Mouse (Mus musculus) embryonic facial prominence, embryonic 14.5 days (tissue): ENCODE measurements around the gene Fkbp15. TPM values are rescaled to one million over a fixed set of nuclear protein-coding genes. Genes with fewer than 3 reads are reported as not detected.

Source experiments
- ATAC-seq: fragments of 200-750 bp; cut with Nextera tagmentation; 2 replicates; pipeline ENCODE4 v1.8.0; 2017; ENCODE audit warnings: low read depth, moderate number of reproducible peaks, moderate TSS enrichment
- DNase-seq: peaks from one replicate; pipeline ENCODE4 v3.0.0-alpha.2; 2015; ENCODE audit warnings: low spot score
- H3K27ac ChIP-seq: fragments of 300-500 bp; sonication (generic); replicated peaks from 2 replicates; pipeline ENCODE4 v1.5.1; 2014; ENCODE audit warnings: low read depth, mild to moderate bottlenecking, low read length, moderate library complexity
- H3K27me3 ChIP-seq: fragments of 300-500 bp; sonication (generic); replicated peaks from 2 replicates; pipeline ENCODE4 v1.6.1; 2014; ENCODE audit warnings: low read length; ENCODE audit not compliant: control insufficient read depth, insufficient read depth
- H3K36me3 ChIP-seq: fragments of 300-500 bp; sonication (generic); 2 replicates; pipeline ENCODE4 v1.6.1; 2014; ENCODE audit warnings: low read length, mixed read lengths; ENCODE audit not compliant: control insufficient read depth, insufficient read depth
- H3K4me1 ChIP-seq: fragments of 300-500 bp; sonication (generic); 2 replicates; pipeline ENCODE4 v1.6.1; 2014; ENCODE audit warnings: antibody characterized with exemption, low read length; ENCODE audit not compliant: control insufficient read depth, insufficient read depth
- H3K4me2 ChIP-seq: fragments of 300-500 bp; sonication (generic); 2 replicates; pipeline ENCODE4 v1.6.1; 2014; ENCODE audit warnings: low read depth, mild to moderate bottlenecking, low read length, moderate library complexity, mixed read lengths
- H3K4me3 ChIP-seq: fragments of 300-500 bp; sonication (generic); 2 replicates; pipeline ENCODE4 v1.5.1; 2014; ENCODE audit warnings: low read depth, mild to moderate bottlenecking, low read length
- H3K9ac ChIP-seq: fragments of 300-500 bp; sonication (generic); 2 replicates; pipeline ENCODE4 v1.6.1; 2014; ENCODE audit warnings: low read depth, mild to moderate bottlenecking, low read length, moderate library complexity, mixed read lengths
- H3K9me3 ChIP-seq: fragments of 300-500 bp; sonication (generic); 2 replicates; pipeline ENCODE4 v1.6.1; 2016; ENCODE audit warnings: low read length; ENCODE audit not compliant: control insufficient read depth
- WGBS: fragments of 180-500 bp; shearing (Covaris S2); extraction: QIAGEN DNeasy Blood & Tissue Kit; methylation state at CpG from one replicate; pipeline ENCODE4 v1.1.7; 2014; 5-methylcytosine and 5-hydroxymethylcytosine counted together
- polyA plus RNA-seq: library from polyadenylated mRNA; unstranded; fragments of >200 nt; fragmentation: Nextera tagmentation; extraction: Ambion mirVana; gene quantifications from 2 replicates; pipeline ENCODE4 v1.2.1, GENCODE M21; 2014

Gene Fkbp15
- polyA plus RNA-seq, 1 experiment from 2014 or later, result 25.2 TPM

DNA sequence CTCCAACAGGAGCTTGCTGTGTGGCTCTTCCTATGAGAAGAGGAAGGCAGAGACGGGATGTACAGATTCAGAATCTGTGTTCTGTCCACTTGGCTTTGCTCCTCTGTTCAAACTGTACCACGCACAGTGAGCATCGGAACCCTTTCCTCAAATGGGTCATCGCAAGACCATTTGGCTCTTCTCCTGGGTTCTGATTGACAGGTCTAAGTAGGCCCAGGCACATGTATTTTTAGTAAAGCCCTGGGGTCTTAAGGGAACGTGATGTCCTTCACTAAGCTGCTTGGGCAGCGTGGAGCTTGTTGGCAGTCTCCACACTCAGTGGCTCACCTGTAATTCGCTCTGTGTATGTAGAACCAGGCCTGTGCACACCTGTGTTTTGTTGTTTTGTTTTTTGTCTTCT lies 71.1 kb downstream of the Fkbp15 start:
- Histone ChIP-seq H3K36me3 (0 out of 2 replicates have a peak, but pooled peaks cover 1% of the 10 kb centered on the region), H3K27me3 (no peaks in the 10 kb centered on the region), H3K4me2 (no peak overlapping the region), H3K4me3 (no peak overlapping the region), H3K27ac (no peak overlapping the region), H3K9me3 (no peaks in the 10 kb centered on the region), H3K9ac (no peak overlapping the region), H3K4me1 (0 out of 2 replicates have a peak, but pooled peaks cover 3% of the 10 kb centered on the region)
- 74% methylated on average over 7 of the region's 7 CpGs for WGBS
- DNase-seq, result no peak
- ATAC-seq, result no peak

DNA sequence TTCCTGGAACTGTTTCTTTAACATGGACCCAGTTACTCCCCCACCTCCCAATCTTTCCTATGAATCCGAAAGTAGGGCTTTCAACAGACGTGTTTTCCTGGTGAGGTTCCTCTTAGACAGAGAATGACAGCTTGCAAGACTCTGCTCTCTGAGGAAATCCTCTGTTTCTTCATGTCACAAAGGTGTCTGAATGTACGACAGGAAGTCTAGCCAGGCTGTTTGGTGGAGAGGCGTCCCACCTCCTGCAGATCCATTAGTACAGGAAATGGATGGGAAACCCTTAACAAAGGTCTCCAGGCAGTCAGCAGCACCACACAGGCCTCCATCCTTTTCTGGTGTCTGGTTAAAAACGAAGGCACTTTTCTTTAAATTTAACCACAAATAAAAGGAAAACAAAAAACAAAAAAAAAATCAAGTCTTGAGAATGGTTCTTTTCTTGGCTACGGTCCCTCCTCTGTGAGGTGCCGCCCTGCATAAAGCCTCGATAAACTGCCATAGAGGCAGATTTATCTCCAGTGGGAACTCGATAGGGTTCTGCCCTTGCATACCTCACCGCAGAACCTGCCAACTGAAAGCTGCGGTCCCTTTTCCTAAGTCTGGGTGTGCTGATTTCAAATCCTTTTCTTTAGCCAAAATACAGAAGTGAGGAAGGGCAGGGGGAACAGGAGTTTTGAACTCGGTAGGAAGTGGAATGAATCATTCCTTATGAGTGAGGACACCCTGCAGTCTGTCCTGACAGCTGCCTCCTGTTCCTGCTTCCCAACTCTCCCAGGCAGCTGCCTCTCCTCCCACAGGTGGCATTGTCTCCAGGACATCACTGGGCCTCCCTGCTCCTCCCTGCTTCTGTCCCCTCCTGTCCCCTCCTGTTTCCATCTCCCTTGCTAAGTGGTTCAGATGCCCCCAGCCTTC lies 73.1 kb downstream of the Fkbp15 start:
- H3K4me3 ChIP-seq, result peak overlapping the region; percentile 76
- ATAC-seq (no peak), DNase-seq (peak; percentile 23)
- H3K9me3 ChIP-seq, result no peaks in the 10 kb centered on the region
- H3K27me3 ChIP-seq, result no peaks in the 10 kb centered on the region
- peak overlapping the region; percentile 79 for H3K4me2 ChIP-seq
- H3K27ac ChIP-seq, result no peak overlapping the region
- H3K9ac ChIP-seq, result peak overlapping the region; percentile 69
- no peaks in the 10 kb centered on the region for H3K36me3 ChIP-seq
- 14% methylated on average over 12 of the region's 12 CpGs for WGBS
- 0 out of 2 replicates have a peak, but pooled peaks cover 3% of the 10 kb centered on the region for H3K4me1 ChIP-seq

DNA sequence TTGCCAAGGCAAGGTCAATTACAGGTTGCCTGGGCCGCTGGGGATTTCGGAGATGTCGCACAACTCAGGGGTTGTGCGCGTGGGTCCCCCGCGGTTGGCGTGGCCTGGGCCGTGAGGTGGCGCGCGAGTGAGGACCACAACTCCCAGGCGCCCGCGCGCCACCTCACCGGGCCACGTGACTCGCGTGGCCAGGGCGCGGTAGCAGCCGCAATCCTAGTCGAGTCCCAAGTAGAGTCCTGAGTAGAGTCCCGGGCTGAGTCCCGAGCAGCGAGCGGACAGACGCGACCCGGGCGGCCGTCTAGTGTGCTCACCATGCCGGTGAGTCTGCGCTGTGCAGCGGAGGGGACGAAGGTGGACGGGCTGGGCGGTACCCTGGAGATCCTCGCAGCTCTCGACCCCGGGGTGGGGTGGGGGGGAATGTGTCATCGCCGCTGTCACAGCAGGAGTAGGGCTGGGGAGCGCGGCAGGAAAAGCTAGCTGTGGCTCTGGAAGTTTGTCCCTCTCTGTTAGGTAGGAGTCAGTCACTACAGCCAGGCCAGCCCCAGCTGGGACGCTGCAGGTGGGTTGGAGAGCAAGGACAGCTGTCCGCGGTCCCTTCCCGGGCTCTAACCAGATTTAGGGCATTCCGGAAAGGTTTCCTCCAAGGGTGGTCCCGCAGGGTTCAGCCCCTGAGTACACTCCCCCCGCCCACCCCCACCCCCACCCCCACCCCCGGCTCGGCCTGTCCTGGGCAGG lies 73.9 kb downstream of the Fkbp15 start:
- H3K4me2 ChIP-seq, result peak overlapping the region; percentile 79
- H3K9ac ChIP-seq, result peak overlapping the region; percentile 69
- H3K4me3 ChIP-seq, result peak overlapping the region; percentile 76
- H3K27me3 ChIP-seq, result no peaks in the 10 kb centered on the region
- WGBS, result 0% methylated on average over 44 of the region's 55 CpGs
- DNase-seq (peak; percentile 92), ATAC-seq (peak; percentile 94)
- no peaks in the 10 kb centered on the region for H3K36me3 ChIP-seq
- H3K9me3 ChIP-seq, result no peaks in the 10 kb centered on the region
- H3K4me1 ChIP-seq, result 0 out of 2 replicates have a peak, but pooled peaks cover 3% of the 10 kb centered on the region
- H3K27ac ChIP-seq, result peak overlapping the region; percentile 72

DNA sequence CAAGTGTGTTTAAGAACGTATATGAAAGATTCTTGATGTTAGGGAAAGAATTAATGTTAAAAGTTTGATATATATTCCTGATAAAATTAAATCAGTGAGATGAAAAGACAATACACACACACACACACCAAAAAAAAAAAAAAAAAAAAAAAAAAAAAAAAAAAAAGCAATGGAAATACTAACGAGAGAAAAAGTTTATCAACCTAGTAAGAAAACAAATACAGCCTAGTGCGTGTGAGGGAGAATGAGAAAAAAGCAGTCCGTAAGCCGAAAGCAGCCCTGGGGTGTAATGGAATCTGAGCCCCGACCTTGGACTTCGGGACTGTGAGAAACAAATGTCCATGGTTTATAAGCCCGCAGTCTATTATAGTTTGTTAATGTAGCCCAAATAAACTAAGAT lies 74.8 kb downstream of the Fkbp15 start:
- H3K9me3 ChIP-seq, result no peaks in the 10 kb centered on the region
- DNase-seq, result no peak
- ATAC-seq, result no peak
- 66% methylated on average over 8 of the region's 8 CpGs for WGBS
- H3K4me2 ChIP-seq, result peak overlapping the region; percentile 79
- 0 out of 2 replicates have a peak, but pooled peaks cover 3% of the 10 kb centered on the region for H3K4me1 ChIP-seq
- peak overlapping the region; percentile 76 for H3K4me3 ChIP-seq
- H3K36me3 ChIP-seq, result no peaks in the 10 kb centered on the region
- H3K27ac ChIP-seq, result no peak overlapping the region
- no peaks in the 10 kb centered on the region for H3K27me3 ChIP-seq
- no peak overlapping the region for H3K9ac ChIP-seq

DNA sequence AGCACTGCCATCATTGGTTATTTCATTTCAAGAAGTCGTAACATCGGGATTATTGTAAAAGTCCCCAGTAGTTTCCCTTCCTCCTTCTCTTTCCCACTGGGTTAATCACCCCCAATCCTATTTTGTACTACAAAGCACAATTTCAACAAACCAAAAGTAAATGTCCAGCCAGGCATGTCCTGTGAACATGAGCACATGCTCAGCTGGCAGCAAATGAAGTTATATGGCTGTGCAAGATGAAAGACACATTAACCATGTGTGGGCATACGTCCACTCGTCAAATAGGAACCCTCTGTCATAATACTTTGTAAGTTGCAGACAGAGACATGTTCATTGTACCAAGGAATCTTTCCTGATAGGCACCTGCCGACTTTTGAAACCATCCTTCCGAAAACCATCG lies 77.4 kb downstream of the Fkbp15 start:
- no peak overlapping the region for H3K4me3 ChIP-seq
- H3K4me1 ChIP-seq, result 0 out of 2 replicates have a peak, but pooled peaks cover 3% of the 10 kb centered on the region
- no peak for ATAC-seq
- DNase-seq, result no peak
- 83% methylated on average over 7 of the region's 7 CpGs for WGBS
- H3K9me3 ChIP-seq, result no peaks in the 10 kb centered on the region
- H3K4me2 ChIP-seq, result no peak overlapping the region
- no peaks in the 10 kb centered on the region for H3K27me3 ChIP-seq
- H3K27ac ChIP-seq, result no peak overlapping the region
- H3K9ac ChIP-seq, result no peak overlapping the region
- H3K36me3 ChIP-seq, result no peaks in the 10 kb centered on the region

DNA sequence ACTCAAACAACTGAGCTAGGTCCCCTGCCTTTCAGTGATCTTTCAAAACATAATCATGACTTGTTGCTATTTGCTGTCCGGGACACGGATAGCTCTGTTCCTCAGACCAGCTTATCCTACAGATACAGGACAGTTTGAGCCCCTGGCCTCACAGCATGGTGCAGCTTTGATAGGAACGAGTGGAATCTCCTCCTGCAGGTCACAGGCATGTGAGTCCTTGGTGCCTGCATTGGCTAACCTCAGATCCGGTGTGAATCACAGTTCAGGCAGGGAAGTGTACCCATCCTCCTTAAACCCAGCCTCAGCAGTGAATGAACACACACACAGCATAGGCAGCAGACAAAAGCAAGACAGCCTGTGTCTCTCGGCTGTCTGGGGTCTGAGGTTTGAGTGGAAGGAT lies 79.0 kb downstream of the Fkbp15 start:
- H3K36me3 ChIP-seq, result no peaks in the 10 kb centered on the region
- H3K4me1 ChIP-seq, result no peaks in the 10 kb centered on the region
- H3K9ac ChIP-seq, result no peak overlapping the region
- H3K4me3 ChIP-seq, result no peak overlapping the region
- H3K27me3 ChIP-seq, result no peaks in the 10 kb centered on the region
- H3K9me3 ChIP-seq, result no peaks in the 10 kb centered on the region
- H3K4me2 ChIP-seq, result no peak overlapping the region
- no peak for DNase-seq
- no peak for ATAC-seq
- WGBS, result 56% methylated on average over 5 of the region's 5 CpGs
- no peak overlapping the region for H3K27ac ChIP-seq

DNA sequence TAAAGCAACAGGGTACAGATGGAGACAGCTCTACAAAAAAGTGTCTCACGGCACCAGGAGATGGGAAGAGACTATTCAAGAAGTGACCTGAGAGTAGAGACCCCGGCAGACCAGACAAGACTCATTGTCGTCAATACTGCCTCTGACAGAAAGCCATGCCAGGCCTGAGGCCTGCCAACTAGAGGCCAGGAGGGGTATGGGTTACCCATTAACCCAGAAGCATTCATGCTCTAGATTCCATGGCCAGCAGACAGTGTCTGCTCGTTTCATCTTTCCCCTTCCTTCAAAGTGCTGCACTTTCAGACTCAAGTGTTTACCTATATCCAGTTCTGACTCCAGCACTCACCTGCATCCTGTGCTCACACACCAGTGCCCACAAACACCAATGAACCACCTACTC lies 82.3 kb downstream of the Fkbp15 start:
- H3K4me2 ChIP-seq, result no peak overlapping the region
- no peaks in the 10 kb centered on the region for H3K4me1 ChIP-seq
- H3K27ac ChIP-seq, result no peak overlapping the region
- DNase-seq (no peak), ATAC-seq (no peak)
- H3K9me3 ChIP-seq, result no peaks in the 10 kb centered on the region
- H3K4me3 ChIP-seq, result no peak overlapping the region
- no peaks in the 10 kb centered on the region for H3K36me3 ChIP-seq
- no peak overlapping the region for H3K9ac ChIP-seq
- WGBS, result 72% methylated on average over 4 of the region's 4 CpGs
- H3K27me3 ChIP-seq, result no peaks in the 10 kb centered on the region

DNA sequence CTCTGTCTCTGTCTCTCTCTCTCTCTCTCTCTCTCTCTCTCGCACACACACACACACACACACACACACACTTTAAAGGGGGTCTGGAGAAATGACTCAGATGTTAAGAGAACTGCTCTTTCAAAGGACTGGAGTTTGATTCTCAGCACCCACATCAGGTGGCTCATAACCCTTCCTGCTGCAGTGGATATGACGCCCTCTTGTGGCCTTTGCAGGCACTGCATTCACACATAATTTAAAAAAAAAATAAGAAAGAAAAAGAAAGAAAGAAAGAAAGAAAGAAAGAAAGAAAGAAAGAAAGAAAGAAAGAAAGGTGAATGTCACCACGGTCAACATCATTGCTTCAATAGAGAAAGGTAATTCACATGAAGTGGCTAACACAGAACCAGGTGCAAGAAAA lies 83.1 kb downstream of the Fkbp15 start:
- H3K4me1 ChIP-seq, result no peaks in the 10 kb centered on the region
- H3K4me3 ChIP-seq, result no peak overlapping the region
- H3K27me3 ChIP-seq, result no peaks in the 10 kb centered on the region
- no peak overlapping the region for H3K9ac ChIP-seq
- DNase-seq, result no peak
- no peaks in the 10 kb centered on the region for H3K9me3 ChIP-seq
- H3K36me3 ChIP-seq, result no peaks in the 10 kb centered on the region
- H3K27ac ChIP-seq, result no peak overlapping the region
- H3K4me2 ChIP-seq, result no peak overlapping the region
- 69% methylated on average over 3 of the region's 3 CpGs for WGBS
- no peak for ATAC-seq
